Mouse (Mus musculus) inflammation-experienced regulatory T-cells, adult 6 months (primary cell): ENCODE measurements at regions not wholly inside any gene's neighbourhood (a gene's known extent, or its start where the extent isn't known, plus 50 kb on each side); places are given as distances from the start of the nearest gene placed in this dataset.

ENCODE experiments used
- ATAC-seq: one replicate; pipeline ENCODE4 v1.8.0; 2017

GRCm38 (mm10) chr4:89000855-89001254 lies 120.9 kb upstream of the Ifne start:
- no peak for ATAC-seq

- no peak for ATAC-seq
Measured at GRCm38 (mm10) chr4:89000200-89000599, 120.2 kb upstream of the Ifne start.

GRCm38 (mm10) chr4:88998286-88998685 lies 118.3 kb upstream of the Ifne start:
- ATAC-seq: peak; percentile 49

GRCm38 (mm10) chr4:88995129-88995919 lies 115.3 kb upstream of the Ifne start:
- no peak for ATAC-seq

GRCm38 (mm10) chr4:88994486-88994885 lies 114.5 kb upstream of the Ifne start:
- no peak for ATAC-seq

GRCm38 (mm10) chr4:88992498-88992897 lies 112.5 kb upstream of the Ifne start:
- no peak for ATAC-seq

- ATAC-seq: no peak
Measured at GRCm38 (mm10) chr4:88988363-88988762, 108.4 kb upstream of the Ifne start.

- ATAC-seq: no peak
Measured at GRCm38 (mm10) chr4:88987103-88987502, 107.1 kb upstream of the Ifne start.

GRCm38 (mm10) chr4:88982457-88982856 lies 102.5 kb upstream of the Ifne start:
- peak; percentile 80 for ATAC-seq

GRCm38 (mm10) chr4:88977099-88977888 lies 97.3 kb upstream of the Ifne start:
- no peak for ATAC-seq

- ATAC-seq: no peak
Measured at GRCm38 (mm10) chr4:88974535-88974934, 94.5 kb upstream of the Ifne start.

- no peak for ATAC-seq
Measured at GRCm38 (mm10) chr4:88969134-88969841, 89.3 kb upstream of the Ifne start.

GRCm38 (mm10) chr4:88959621-88960020 lies 79.6 kb upstream of the Ifne start:
- no peak for ATAC-seq

GRCm38 (mm10) chr4:88956605-88957004 lies 76.6 kb upstream of the Ifne start:
- ATAC-seq: no peak

GRCm38 (mm10) chr4:88956151-88956550 lies 76.2 kb upstream of the Ifne start:
- ATAC-seq: no peak

- ATAC-seq: no peak
Measured at GRCm38 (mm10) chr4:88955571-88955970, 75.6 kb upstream of the Ifne start.

- ATAC-seq: no peak
Measured at GRCm38 (mm10) chr4:88954045-88954444, 74.0 kb upstream of the Ifne start.

GRCm38 (mm10) chr4:88951034-88951336 lies 71.0 kb upstream of the Ifne start:
- ATAC-seq: no peak

- no peak for ATAC-seq
Measured at GRCm38 (mm10) chr4:88950181-88951033, 70.4 kb upstream of the Ifne start.

- no peak for ATAC-seq
Measured at GRCm38 (mm10) chr4:88948027-88948859, 68.2 kb upstream of the Ifne start.

- no peak for ATAC-seq
Measured at GRCm38 (mm10) chr4:88941955-88942354, 62.0 kb upstream of the Ifne start.

GRCm38 (mm10) chr4:88940670-88941069 lies 60.7 kb upstream of the Ifne start:
- no peak for ATAC-seq
